Mouse (Mus musculus) limb, embryonic 13.5 days (tissue): ENCODE measurements at regions not wholly inside any gene's neighbourhood (a gene's known extent, or its start where the extent isn't known, plus 50 kb on each side); places are given as distances from the start of the nearest gene placed in this dataset.
"Not testable (repeated sequence)": the region's sequence is repeated elsewhere in the genome, so short reads cannot be mapped to it uniquely, and the experiment has no call there.

Source experiments
- ATAC-seq: fragments of 200-750 bp; cut with Nextera tagmentation; 2 replicates; pipeline ENCODE4 v1.8.0; 2017; ENCODE audit warnings: low read depth, moderate number of reproducible peaks, moderate TSS enrichment; ENCODE audit not compliant: low FRiP score
- H3K27ac ChIP-seq: fragments of 300-500 bp; sonication (generic); 2 replicates; pipeline ENCODE4 v1.5.1; 2015; ENCODE audit warnings: inconsistent platforms, mild to moderate bottlenecking, moderate library complexity
- H3K27me3 ChIP-seq: fragments of 300-500 bp; sonication (generic); 2 replicates; pipeline ENCODE4 v1.6.1; 2015; ENCODE audit warnings: mild to moderate bottlenecking, inconsistent platforms
- H3K36me3 ChIP-seq: fragments of 300-500 bp; sonication (generic); 2 replicates; pipeline ENCODE4 v1.6.1; 2015; ENCODE audit warnings: inconsistent platforms, mild to moderate bottlenecking, moderate library complexity
- H3K4me1 ChIP-seq: fragments of 300-500 bp; sonication (generic); 2 replicates; pipeline ENCODE4 v1.6.1; 2015; ENCODE audit warnings: inconsistent platforms
- H3K4me2 ChIP-seq: fragments of 300-500 bp; sonication (generic); replicated peaks from 2 replicates; pipeline ENCODE4 v1.6.1; 2015; ENCODE audit warnings: inconsistent platforms, mild to moderate bottlenecking, moderate library complexity
- H3K4me3 ChIP-seq: fragments of 300-500 bp; sonication (generic); 2 replicates; pipeline ENCODE4 v1.5.1; 2015; ENCODE audit warnings: moderate library complexity, mild to moderate bottlenecking, inconsistent platforms
- H3K9ac ChIP-seq: fragments of 300-500 bp; sonication (generic); 2 replicates; pipeline ENCODE4 v1.6.1; 2015; ENCODE audit warnings: mild to moderate bottlenecking, inconsistent platforms
- H3K9me3 ChIP-seq: fragments of 300-500 bp; sonication (generic); 2 replicates; pipeline ENCODE4 v1.6.1; 2016; ENCODE audit warnings: inconsistent platforms
- WGBS: fragments of 180-500 bp; shearing (Covaris S2); methylation state at CpG from one replicate; pipeline ENCODE4 v1.1.7; 2015; 5-methylcytosine and 5-hydroxymethylcytosine counted together

DNA sequence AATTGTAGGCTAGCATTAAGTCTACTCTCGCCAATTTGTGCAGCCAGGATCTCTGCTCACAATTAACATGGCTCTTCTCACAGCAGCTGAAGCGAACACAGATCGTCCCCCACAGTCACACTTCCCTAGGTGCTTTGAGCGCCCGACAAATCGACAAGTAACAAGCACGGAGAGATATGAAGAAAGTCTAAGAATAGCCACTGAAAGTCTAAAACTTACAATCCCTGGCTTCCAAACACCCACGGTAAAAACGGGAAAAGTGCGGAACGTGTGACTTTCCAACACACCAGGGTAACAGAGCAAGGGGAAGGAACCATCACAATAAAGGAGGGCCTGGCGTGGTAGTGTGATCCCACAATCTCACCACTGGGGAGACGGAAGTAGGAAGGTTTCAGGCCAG is 114.8 kb upstream of the Gcfc2 start:
- no peak for ATAC-seq
- Histone ChIP-seq H3K9ac (no peak overlapping the region), H3K4me3 (no peak overlapping the region), H3K27me3 (no peaks in the 10 kb centered on the region), H3K27ac (no peak overlapping the region), H3K9me3 (no peaks in the 10 kb centered on the region), H3K4me1 (no peaks in the 10 kb centered on the region), H3K4me2 (no peak overlapping the region), H3K36me3 (no peaks in the 10 kb centered on the region)
- 90% methylated on average over 13 of the region's 13 CpGs for WGBS

DNA sequence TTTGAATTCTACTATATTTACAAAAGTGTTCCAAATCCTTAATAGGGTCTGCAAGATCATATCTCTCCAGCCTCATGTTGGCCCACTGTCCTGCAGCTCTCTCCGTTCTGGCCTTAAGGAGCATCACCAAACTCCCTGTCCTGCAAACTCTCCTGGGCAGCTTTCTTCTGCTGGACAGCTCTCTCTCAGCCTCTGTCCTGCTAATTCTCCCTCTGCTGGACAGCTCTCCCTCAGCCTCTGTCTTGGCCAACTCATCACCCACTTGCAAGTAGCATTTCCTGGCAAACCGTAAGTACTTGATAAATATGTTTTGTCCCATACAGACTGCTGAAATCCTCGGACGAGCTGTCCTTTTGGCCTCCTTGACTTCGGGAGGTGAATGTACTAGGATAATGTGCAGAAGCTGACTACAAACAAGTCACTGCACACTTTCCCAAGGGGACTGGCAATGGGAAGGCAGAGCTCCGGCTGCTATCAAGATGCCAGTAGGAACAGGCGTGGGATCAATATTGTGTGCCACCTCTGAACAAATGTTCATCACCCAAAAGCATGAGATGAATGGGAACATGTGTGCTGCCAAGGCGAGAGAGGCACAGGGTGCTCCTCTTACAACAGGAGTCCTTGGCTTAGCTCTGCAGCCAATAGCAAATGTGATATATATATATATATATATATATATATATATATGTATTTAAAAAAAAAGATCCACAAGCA is 108.1 kb upstream of the Gcfc2 start:
- Histone ChIP-seq H3K9ac (no peak overlapping the region), H3K36me3 (no peaks in the 10 kb centered on the region), H3K27ac (no peak overlapping the region), H3K9me3 (no peaks in the 10 kb centered on the region), H3K4me3 (no peak overlapping the region), H3K4me1 (no peaks in the 10 kb centered on the region), H3K27me3 (no peaks in the 10 kb centered on the region), H3K4me2 (no peak overlapping the region)
- no peak for ATAC-seq
- WGBS, result 84% methylated on average over 8 of the region's 8 CpGs

GRCm38 (mm10) chr6:81815962-81816338 is 107.5 kb upstream of the Gcfc2 start:
- Histone ChIP-seq H3K36me3 (no peaks in the 10 kb centered on the region), H3K4me3 (no peak overlapping the region), H3K4me2 (no peak overlapping the region), H3K27me3 (no peaks in the 10 kb centered on the region), H3K9ac (no peak overlapping the region), H3K4me1 (no peaks in the 10 kb centered on the region), H3K27ac (no peak overlapping the region), H3K9me3 (no peaks in the 10 kb centered on the region)
- no peak for ATAC-seq
- 83% methylated on average over 7 of the region's 7 CpGs for WGBS

DNA sequence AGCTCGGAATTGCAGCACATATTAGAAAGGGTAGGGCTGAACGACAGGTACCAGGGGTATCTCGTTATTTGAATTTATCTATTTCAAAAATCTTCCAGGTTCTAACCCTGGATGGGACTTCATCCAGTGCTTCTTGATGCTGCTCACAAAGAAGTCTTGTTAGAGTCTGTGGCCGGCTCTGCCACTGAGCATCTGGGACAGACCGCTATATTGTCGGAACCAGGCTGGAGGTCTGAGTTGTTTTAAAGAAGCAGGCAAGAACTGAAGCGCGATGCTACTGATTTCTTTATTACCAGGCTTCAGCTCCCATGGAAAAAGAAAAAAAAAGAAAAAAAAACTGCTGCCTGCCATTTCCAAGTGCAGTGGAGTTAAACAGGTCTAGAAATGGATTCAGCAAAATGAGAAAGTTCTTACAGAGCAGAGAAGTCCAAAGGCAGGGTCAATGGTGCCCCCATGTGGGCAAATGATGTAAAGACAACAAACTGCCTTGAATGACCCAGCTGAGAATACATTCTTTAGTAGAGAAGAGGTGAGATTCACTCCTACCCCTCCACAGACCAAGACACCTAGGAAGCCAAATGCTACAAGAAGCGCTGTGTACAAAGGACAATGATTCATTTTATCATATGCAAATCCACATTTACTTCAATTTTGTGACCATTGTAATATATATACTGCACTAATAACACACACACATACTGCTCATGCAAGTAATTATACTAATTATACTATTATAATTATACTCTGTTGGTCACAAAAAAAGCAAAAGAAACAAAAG is 106.2 kb upstream of the Gcfc2 start:
- Histone ChIP-seq H3K27ac (no peak overlapping the region), H3K4me1 (no peaks in the 10 kb centered on the region), H3K27me3 (no peaks in the 10 kb centered on the region), H3K4me2 (no peak overlapping the region), H3K36me3 (no peaks in the 10 kb centered on the region), H3K9me3 (no peaks in the 10 kb centered on the region), H3K9ac (no peak overlapping the region), H3K4me3 (no peak overlapping the region)
- WGBS, result 70% methylated on average over 9 of the region's 9 CpGs
- 0 out of 2 replicates have a peak, but pooled peaks have one; percentile 32 for ATAC-seq

DNA sequence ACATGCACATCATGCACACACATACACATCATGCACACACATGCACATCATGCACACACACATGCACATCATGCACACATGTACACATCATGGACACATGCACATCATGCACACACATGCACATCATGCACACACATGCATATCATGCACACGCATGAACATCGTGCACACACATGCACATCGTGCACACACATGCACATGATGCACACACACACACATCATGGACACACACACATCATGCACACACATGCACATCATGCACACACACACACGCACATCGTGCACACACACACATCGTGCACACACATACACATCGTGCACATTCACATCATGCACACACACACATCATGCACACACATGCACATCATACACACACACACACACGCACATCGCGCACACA is 104.9 kb upstream of the Gcfc2 start:
- Histone ChIP-seq H3K36me3 (no peaks in the 10 kb centered on the region), H3K27ac (no peak overlapping the region), H3K4me2 (no peak overlapping the region), H3K4me3 (no peak overlapping the region), H3K4me1 (no peaks in the 10 kb centered on the region), H3K9me3 (no peaks in the 10 kb centered on the region), H3K27me3 (no peaks in the 10 kb centered on the region), H3K9ac (no peak overlapping the region)
- WGBS, result 95% methylated on average over 10 of the region's 10 CpGs
- no peak for ATAC-seq

DNA sequence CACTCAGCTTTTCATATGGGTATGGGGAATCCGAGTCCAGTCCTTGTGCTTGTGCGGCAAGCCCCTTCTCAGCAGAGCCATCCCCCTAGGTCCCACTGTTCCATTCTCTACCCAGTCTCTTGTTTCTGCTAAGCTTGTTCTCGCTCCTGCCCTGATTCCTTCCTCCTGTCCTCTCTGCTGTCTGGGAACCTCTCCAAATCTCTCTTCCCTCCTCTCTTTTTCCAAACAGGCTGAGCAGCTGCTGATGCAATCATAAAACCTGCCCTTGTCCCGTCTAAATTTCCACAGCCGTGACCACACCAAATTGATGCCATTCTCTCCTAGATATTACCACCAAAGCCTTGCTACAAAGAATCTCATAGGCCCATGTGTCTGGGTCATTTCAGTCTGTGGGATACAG is 103.4 kb upstream of the Gcfc2 start:
- H3K36me3 ChIP-seq, result no peaks in the 10 kb centered on the region
- no peaks in the 10 kb centered on the region for H3K4me1 ChIP-seq
- no peak overlapping the region for H3K4me3 ChIP-seq
- H3K27me3 ChIP-seq, result no peaks in the 10 kb centered on the region
- no peak for ATAC-seq
- H3K4me2 ChIP-seq, result no peak overlapping the region
- 74% methylated on average over 5 of the region's 5 CpGs for WGBS
- no peak overlapping the region for H3K9ac ChIP-seq
- H3K9me3 ChIP-seq, result no peaks in the 10 kb centered on the region
- no peak overlapping the region for H3K27ac ChIP-seq

- Histone ChIP-seq H3K9me3 (no peaks in the 10 kb centered on the region), H3K27me3 (no peaks in the 10 kb centered on the region), H3K27ac (no peak overlapping the region), H3K4me2 (peak overlapping the region; percentile 43), H3K36me3 (no peaks in the 10 kb centered on the region), H3K4me3 (no peak overlapping the region), H3K9ac (no peak overlapping the region), H3K4me1 (no peaks in the 10 kb centered on the region)
- no peak for ATAC-seq
- 61% methylated on average over 11 of the region's 11 CpGs for WGBS
These were observed 83.9 kb upstream of the Gcfc2 start for GRCm38 (mm10) chr6:81839474-81840153.

GRCm38 (mm10) chr6:81868207-81868606 is 55.3 kb upstream of the Gcfc2 start:
- H3K4me3 ChIP-seq, H3K4me2 ChIP-seq, H3K9me3 ChIP-seq, H3K36me3 ChIP-seq, H3K9ac ChIP-seq, H3K4me1 ChIP-seq, ATAC-seq, H3K27me3 ChIP-seq, H3K27ac ChIP-seq: not testable (repeated sequence)
- WGBS, result 88% methylated on average over 13 of the region's 13 CpGs
